Mouse (Mus musculus) hindbrain, embryonic 10.5 days (tissue): ENCODE data around the gene Smagp. TPM values are rescaled to one million over a fixed set of nuclear protein-coding genes. Genes with fewer than 3 reads are reported as not detected.

Experiments used
- DNase-seq: peaks from one replicate; pipeline ENCODE4 v3.0.0-alpha.2; 2017; ENCODE audit warnings: low spot score
- H3K27ac ChIP-seq: fragments of 300-500 bp; sonication (generic); 2 replicates; pipeline ENCODE4 v1.5.1; 2016; ENCODE audit warnings: mild to moderate bottlenecking, moderate library complexity
- H3K27me3 ChIP-seq: fragments of 300-500 bp; sonication (generic); 2 replicates; pipeline ENCODE4 v1.6.1; 2016; ENCODE audit warnings: mild to moderate bottlenecking; ENCODE audit not compliant: poor library complexity, insufficient read depth, severe bottlenecking
- H3K36me3 ChIP-seq: fragments of 300-500 bp; sonication (generic); 2 replicates; pipeline ENCODE4 v1.6.1; 2016; ENCODE audit warnings: mild to moderate bottlenecking, moderate library complexity
- H3K4me1 ChIP-seq: fragments of 300-500 bp; sonication (generic); replicated peaks from 2 replicates; pipeline ENCODE4 v1.6.1; 2016; ENCODE audit warnings: mild to moderate bottlenecking
- H3K4me3 ChIP-seq: fragments of 300-500 bp; sonication (generic); 2 replicates; pipeline ENCODE4 v1.5.1; 2016; ENCODE audit warnings: mild to moderate bottlenecking, moderate library complexity
- H3K9me3 ChIP-seq: fragments of 300-500 bp; sonication (generic); 2 replicates; pipeline ENCODE4 v1.6.1; 2016; ENCODE audit warnings: mild to moderate bottlenecking, moderate library complexity
- WGBS: fragments of 180-500 bp; shearing (Covaris S2); methylation state at CpG from one replicate; pipeline ENCODE4 v1.1.7; 2016; 5-methylcytosine and 5-hydroxymethylcytosine counted together
- polyA plus RNA-seq: library from polyadenylated mRNA; unstranded; fragments of >200 nt; fragmentation: Nextera tagmentation; extraction: Ambion mirVana; gene quantifications from 2 replicates; pipeline ENCODE4 v1.2.1, GENCODE M21; 2016

Gene Smagp
- polyA plus RNA-seq, 1 experiment from 2014 or later: 5.7 TPM

- H3K27ac ChIP-seq: no peak overlapping the region
- H3K9me3 ChIP-seq: no peaks in the 10 kb centered on the region
- DNase-seq: no peak
- WGBS: 28% methylated on average over 9 of the region's 9 CpGs
- H3K4me3 ChIP-seq: peak overlapping the region; percentile 82
- H3K36me3 ChIP-seq: no peaks in the 10 kb centered on the region
- peaks cover 36% of the 10 kb centered on the region for H3K4me1 ChIP-seq
- peaks cover 63% of the 10 kb centered on the region for H3K27me3 ChIP-seq
Observed at GRCm38 (mm10) chr15:100598287-100598882, 38.4 kb downstream of the Smagp start.

- WGBS: 83% methylated on average over 6 of the region's 6 CpGs
- Histone ChIP-seq H3K27ac (no peak overlapping the region), H3K36me3 (no peaks in the 10 kb centered on the region; the same call in 1 of the 2 replicates), H3K4me1 (peaks cover 9% of the 10 kb centered on the region; the same call in 1 of the 2 replicates), H3K27me3 (peaks cover 9% of the 10 kb centered on the region; the same call in 1 of the 2 replicates), H3K9me3 (no peaks in the 10 kb centered on the region), H3K4me3 (no peak overlapping the region)
- no peak for DNase-seq
Observed at GRCm38 (mm10) chr15:100592817-100593216, 43.9 kb downstream of the Smagp start.

- Histone ChIP-seq H3K9me3 (no peaks in the 10 kb centered on the region), H3K36me3 (peaks cover 18% of the 10 kb centered on the region), H3K27me3 (no peaks in the 10 kb centered on the region; the same call in 1 of the 2 replicates), H3K4me3 (no peak overlapping the region), H3K4me1 (peaks cover 20% of the 10 kb centered on the region; the same call in 1 of the 2 replicates), H3K27ac (no peak overlapping the region)
- WGBS: 75% methylated on average over 8 of the region's 8 CpGs
- DNase-seq: no peak
Observed at GRCm38 (mm10) chr15:100590436-100590835, 46.3 kb downstream of the Smagp start.

- 79% methylated on average over 6 of the region's 6 CpGs for WGBS
- Histone ChIP-seq H3K27me3 (peaks cover 9% of the 10 kb centered on the region), H3K9me3 (no peaks in the 10 kb centered on the region), H3K4me1 (peaks cover 20% of the 10 kb centered on the region; the same call in 1 of the 2 replicates), H3K36me3 (peaks cover 26% of the 10 kb centered on the region), H3K27ac (no peak overlapping the region), H3K4me3 (no peak overlapping the region)
- no peak for DNase-seq
Observed at GRCm38 (mm10) chr15:100588297-100588696, 48.4 kb downstream of the Smagp start.

- Histone ChIP-seq H3K27me3 (peaks cover 15% of the 10 kb centered on the region), H3K36me3 (peaks cover 26% of the 10 kb centered on the region)
- WGBS: 81% methylated on average over 4 of the region's 4 CpGs
Observed at GRCm38 (mm10) chr15:100587166-100587565, 49.6 kb downstream of the Smagp start.

GRCm38 (mm10) chr15:100585931-100586330 lies 50.8 kb downstream of the Smagp start:
- WGBS: 93% methylated on average over 16 of the region's 16 CpGs
- Histone ChIP-seq H3K27ac (no peak overlapping the region), H3K36me3 (peaks cover 26% of the 10 kb centered on the region), H3K27me3 (peaks cover 15% of the 10 kb centered on the region), H3K4me1 (peaks cover 20% of the 10 kb centered on the region; the same call in 1 of the 2 replicates), H3K4me3 (no peak overlapping the region), H3K9me3 (no peaks in the 10 kb centered on the region)
- DNase-seq: no peak

More at GRCm38 (mm10) chr15:100587166-100587565, 49.6 kb downstream of the Smagp start:
- Histone ChIP-seq H3K4me1 (peaks cover 20% of the 10 kb centered on the region; the same call in 1 of the 2 replicates), H3K4me3 (no peak overlapping the region), H3K27ac (no peak overlapping the region), H3K9me3 (no peaks in the 10 kb centered on the region)
- no peak for DNase-seq

GRCm38 (mm10) chr15:100580108-100580507 lies 56.6 kb downstream of the Smagp start:
- H3K9me3 ChIP-seq: no peaks in the 10 kb centered on the region
- H3K27ac ChIP-seq: no peak overlapping the region
- H3K4me1 ChIP-seq: no peaks in the 10 kb centered on the region
- 90% methylated on average over 10 of the region's 10 CpGs for WGBS
- peaks cover 17% of the 10 kb centered on the region for H3K27me3 ChIP-seq
- DNase-seq: no peak
- H3K4me3 ChIP-seq: no peak overlapping the region
- peaks cover 34% of the 10 kb centered on the region; the same call in 1 of the 2 replicates for H3K36me3 ChIP-seq

GRCm38 (mm10) chr15:100577972-100578371 lies 58.8 kb downstream of the Smagp start:
- no peaks in the 10 kb centered on the region for H3K9me3 ChIP-seq
- H3K36me3 ChIP-seq: peaks cover 27% of the 10 kb centered on the region; the same call in 1 of the 2 replicates
- peaks cover 5% of the 10 kb centered on the region; the same call in 1 of the 2 replicates for H3K4me1 ChIP-seq
- H3K27me3 ChIP-seq: peaks cover 5% of the 10 kb centered on the region; the same call in 1 of the 2 replicates
- no peak overlapping the region for H3K4me3 ChIP-seq
- 89% methylated on average over 16 of the region's 16 CpGs for WGBS
- no peak overlapping the region for H3K27ac ChIP-seq
- DNase-seq: no peak

- Histone ChIP-seq H3K9me3 (no peaks in the 10 kb centered on the region), H3K4me1 (peaks cover 5% of the 10 kb centered on the region; the same call in 1 of the 2 replicates), H3K27me3 (0 out of 2 replicates have a peak, but pooled peaks cover 3% of the 10 kb centered on the region), H3K27ac (no peak overlapping the region), H3K4me3 (no peak overlapping the region), H3K36me3 (peaks cover 27% of the 10 kb centered on the region; the same call in 1 of the 2 replicates)
- no peak for DNase-seq
- 88% methylated on average over 6 of the region's 6 CpGs for WGBS
Observed at GRCm38 (mm10) chr15:100576810-100577209, 59.9 kb downstream of the Smagp start.

GRCm38 (mm10) chr15:100576392-100576791 lies 60.3 kb downstream of the Smagp start:
- Histone ChIP-seq H3K4me1 (peaks cover 5% of the 10 kb centered on the region; the same call in 1 of the 2 replicates), H3K27me3 (0 out of 2 replicates have a peak, but pooled peaks cover 3% of the 10 kb centered on the region), H3K36me3 (peaks cover 27% of the 10 kb centered on the region; the same call in 1 of the 2 replicates), H3K9me3 (no peaks in the 10 kb centered on the region), H3K27ac (no peak overlapping the region), H3K4me3 (no peak overlapping the region)
- no peak for DNase-seq
- 90% methylated on average over 6 of the region's 6 CpGs for WGBS

- 0 out of 2 replicates have a peak, but pooled peaks cover 3% of the 10 kb centered on the region for H3K27me3 ChIP-seq
- peaks cover 23% of the 10 kb centered on the region; the same call in 1 of the 2 replicates for H3K36me3 ChIP-seq
- H3K4me3 ChIP-seq: no peak overlapping the region
- no peaks in the 10 kb centered on the region for H3K9me3 ChIP-seq
- 87% methylated on average over 12 of the region's 12 CpGs for WGBS
- no peak overlapping the region for H3K27ac ChIP-seq
- H3K4me1 ChIP-seq: peaks cover 5% of the 10 kb centered on the region; the same call in 1 of the 2 replicates
- no peak for DNase-seq
Observed at GRCm38 (mm10) chr15:100575366-100575765, 61.4 kb downstream of the Smagp start.

- WGBS: 73% methylated on average over 2 of the region's 2 CpGs
- H3K27ac ChIP-seq: no peak overlapping the region
- H3K4me1 ChIP-seq: peaks cover 5% of the 10 kb centered on the region; the same call in 1 of the 2 replicates
- H3K27me3 ChIP-seq: 0 out of 2 replicates have a peak, but pooled peaks cover 3% of the 10 kb centered on the region
- no peaks in the 10 kb centered on the region for H3K9me3 ChIP-seq
- no peak overlapping the region for H3K4me3 ChIP-seq
- H3K36me3 ChIP-seq: peaks cover 13% of the 10 kb centered on the region; the same call in 1 of the 2 replicates
- DNase-seq: no peak
Observed at GRCm38 (mm10) chr15:100574378-100574777, 62.4 kb downstream of the Smagp start.

- peaks cover 13% of the 10 kb centered on the region; the same call in 1 of the 2 replicates for H3K36me3 ChIP-seq
- no peak for DNase-seq
- H3K9me3 ChIP-seq: no peaks in the 10 kb centered on the region
- 81% methylated on average over 6 of the region's 6 CpGs for WGBS
- no peak overlapping the region for H3K4me3 ChIP-seq
- 0 out of 2 replicates have a peak, but pooled peaks cover 3% of the 10 kb centered on the region for H3K27me3 ChIP-seq
- no peak overlapping the region for H3K27ac ChIP-seq
- H3K4me1 ChIP-seq: peaks cover 5% of the 10 kb centered on the region; the same call in 1 of the 2 replicates
Observed at GRCm38 (mm10) chr15:100573946-100574345, 62.8 kb downstream of the Smagp start.
